Mouse (Mus musculus) bone marrow, adult 2 months (tissue): Measurements from ENCODE around the gene Hpse. TPM values are rescaled to one million over a fixed set of nuclear protein-coding genes. Genes with fewer than 3 reads are reported as not detected.
A peak's percentile ranks its signal among the peaks of the same experiment; 100 is the strongest.

Experiments
- H3K27ac ChIP-seq: fragments of 200-500 bp; 2 replicates; pipeline ENCODE4 v1.5.1; 2012; ENCODE audit warnings: low read depth, mild to moderate bottlenecking, control low read depth, inconsistent platforms, low read length; ENCODE audit not compliant: control insufficient read depth, poor library complexity, insufficient read depth
- H3K4me1 ChIP-seq: fragments of 200-500 bp; 2 replicates; pipeline ENCODE4 v1.6.1; 2011; ENCODE audit warnings: low read length; ENCODE audit not compliant: control insufficient read depth, insufficient read depth
- H3K4me3 ChIP-seq: fragments of 200-500 bp; replicated peaks from 2 replicates; pipeline ENCODE3; 2011; ENCODE audit warnings: mild to moderate bottlenecking, low read depth, low read length, control low read depth; ENCODE audit not compliant: control insufficient read depth
- CTCF ChIP-seq: fragments of 200-500 bp; IDR thresholded peaks from 2 replicates; pipeline ENCODE4 v1.5.1; 2011; ENCODE audit warnings: low read length, control low read depth; ENCODE audit not compliant: control insufficient read depth, insufficient read depth
- POLR2A ChIP-seq: fragments of 200-500 bp; IDR thresholded peaks from 2 replicates; pipeline ENCODE4 v1.6.1; 2011; ENCODE audit warnings: low read depth, mild to moderate bottlenecking, control low read depth, low read length, borderline replicate concordance; ENCODE audit not compliant: control insufficient read depth
- WGBS: fragments of 180-500 bp; shearing (Covaris S2); methylation state at CpG from one replicate; pipeline ENCODE4 v1.1.7; 2018; 5-methylcytosine and 5-hydroxymethylcytosine counted together
- polyA plus RNA-seq: library from polyadenylated mRNA; stranded (reverse); fragments of >200 nt; gene quantifications from 2 replicates; pipeline ENCODE4 v1.2.4, GENCODE M21; 2011; ENCODE audit warnings: low replicate concordance; ENCODE audit not compliant: missing spikeins, insufficient read depth, insufficient read length

The Hpse gene
- polyA plus RNA-seq, result 4.5 and 10.4 TPM in 2 replicates

- 2% methylated on average over 55 of the region's 56 CpGs for WGBS
- no peak for TF ChIP-seq CTCF
- peak; percentile 48; the same call in 1 of the 2 replicates for TF ChIP-seq POLR2A
- Histone ChIP-seq H3K4me1 (peaks cover 3% of the 10 kb centered on the region), H3K27ac (peak within 1 kb of the TSS; percentile 59), H3K4me3 (peak within 1 kb of the TSS; percentile 55)
Observed at GRCm38 (mm10) chr5:100719235-100720088, at the start of gene Hpse. TSS of gene Hpse (minus strand) at chr5:100719716.

DNA sequence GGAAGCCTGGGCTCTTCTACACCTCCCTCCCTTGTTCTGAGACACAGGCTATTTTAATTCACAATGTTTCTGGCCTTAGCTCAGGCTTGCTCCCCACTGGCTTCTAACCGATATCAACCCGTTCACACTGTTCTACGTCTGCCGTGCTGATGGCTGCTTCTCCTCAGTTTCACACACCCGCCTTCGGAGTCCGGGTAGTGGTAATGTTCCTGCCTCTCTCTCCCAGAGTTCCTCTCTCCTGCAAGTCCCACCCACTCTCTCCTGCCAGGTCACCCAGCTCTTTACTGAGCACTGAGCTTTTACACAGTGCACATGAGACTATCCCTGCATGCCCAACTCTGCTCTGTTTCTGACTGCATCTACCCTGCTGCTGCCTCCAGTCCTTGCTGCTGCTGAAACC is 46.5 kb upstream of the Hpse start:
- Histone ChIP-seq H3K27ac (no peak overlapping the region), H3K4me1 (no peaks in the 10 kb centered on the region), H3K4me3 (no peak overlapping the region)
- TF ChIP-seq POLR2A (no peak), CTCF (no peak)
- WGBS, result 93% methylated on average over 7 of the region's 7 CpGs

- H3K27ac ChIP-seq, result no peak overlapping the region
- no peak overlapping the region for H3K4me3 ChIP-seq
- TF ChIP-seq CTCF, result no peak
- no peak for TF ChIP-seq POLR2A
- no peaks in the 10 kb centered on the region for H3K4me1 ChIP-seq
- WGBS, result 88% methylated on average over 7 of the region's 7 CpGs
Observed at GRCm38 (mm10) chr5:100761736-100762135, 42.2 kb upstream of the Hpse start.

DNA sequence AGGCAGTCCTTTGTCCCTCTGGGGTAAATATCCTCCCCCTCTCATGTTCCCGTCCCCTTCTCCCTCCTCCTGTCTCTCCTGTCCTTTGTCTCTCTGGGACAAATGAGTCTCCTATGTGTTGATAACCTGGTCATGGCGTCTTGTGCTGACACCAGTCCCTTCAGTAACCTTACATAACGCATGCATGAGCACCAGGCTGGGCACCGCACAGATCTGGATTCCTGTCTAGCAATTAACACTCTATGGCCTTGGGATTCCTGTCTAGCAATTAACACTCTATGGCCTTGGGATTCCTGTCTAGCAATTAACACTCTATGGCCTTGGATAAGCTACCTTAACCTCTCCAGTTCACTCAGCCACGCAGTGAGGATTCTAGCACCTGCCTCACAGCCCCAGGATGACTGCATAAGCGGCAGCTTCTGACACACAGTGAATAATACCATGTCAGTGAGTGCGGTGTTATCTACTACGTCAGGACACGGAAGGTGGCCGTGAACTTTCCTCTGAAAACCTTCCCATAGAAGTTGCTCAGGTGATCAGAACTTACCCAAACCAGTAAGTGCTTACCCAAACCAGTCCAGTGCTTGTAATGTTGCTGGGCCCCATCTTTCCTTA is 40.6 kb upstream of the Hpse start:
- Histone ChIP-seq H3K27ac (no peak overlapping the region), H3K4me1 (no peaks in the 10 kb centered on the region)
- WGBS, result 91% methylated on average over 10 of the region's 10 CpGs

DNA sequence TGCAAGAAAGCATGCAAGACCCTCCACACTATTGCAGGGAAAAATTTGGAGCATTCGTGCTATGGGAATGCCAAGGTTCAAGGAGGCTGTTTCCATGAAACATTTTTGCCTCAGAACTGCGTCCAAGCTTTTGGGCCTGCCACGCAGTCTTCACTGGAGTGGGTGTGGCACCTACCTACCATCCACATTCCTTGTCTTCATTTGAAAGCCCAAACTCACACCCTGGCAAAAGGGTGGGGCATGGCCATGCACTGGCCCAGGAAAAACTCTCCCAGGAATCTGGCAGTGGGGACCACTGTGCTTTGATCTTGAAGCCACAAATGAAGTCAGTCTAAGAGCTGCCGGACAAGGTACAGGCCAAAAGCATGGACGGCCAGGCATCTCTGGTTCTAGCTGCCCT is 38.6 kb upstream of the Hpse start:
- Histone ChIP-seq H3K27ac (no peak overlapping the region), H3K4me1 (no peaks in the 10 kb centered on the region), H3K4me3 (no peak overlapping the region)
- TF ChIP-seq CTCF (no peak), POLR2A (no peak)
- 87% methylated on average over 5 of the region's 5 CpGs for WGBS

More for the DNA sequence above, 40.6 kb upstream of the Hpse start:
- no peak overlapping the region for H3K4me3 ChIP-seq
- TF ChIP-seq CTCF, result no peak
- TF ChIP-seq POLR2A, result no peak

DNA sequence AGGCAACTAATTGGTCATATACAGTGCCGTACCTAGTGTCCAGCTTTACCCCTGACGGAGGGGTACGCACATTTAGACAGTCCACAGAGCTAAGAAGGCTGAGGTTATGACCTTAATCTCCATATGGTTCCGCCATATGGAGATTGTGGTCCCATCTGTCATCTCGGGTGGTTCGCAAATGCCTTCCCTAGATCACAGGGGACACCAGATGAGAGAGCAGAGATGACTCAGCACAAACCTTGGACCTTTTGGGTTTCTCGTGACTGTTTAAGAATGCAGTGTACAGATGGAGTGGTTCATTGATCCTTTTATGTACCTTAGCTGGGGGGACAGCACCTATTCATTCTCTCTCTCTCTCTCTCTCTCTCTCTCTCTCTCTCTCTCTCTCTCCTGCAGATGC is 33.9 kb upstream of the Hpse start:
- no peak overlapping the region for H3K27ac ChIP-seq
- TF ChIP-seq POLR2A (no peak), CTCF (no peak)
- 37% methylated on average over 7 of the region's 7 CpGs for WGBS
- peaks cover 2% of the 10 kb centered on the region; the same call in 1 of the 2 replicates for H3K4me1 ChIP-seq
- H3K4me3 ChIP-seq, result no peak overlapping the region

DNA sequence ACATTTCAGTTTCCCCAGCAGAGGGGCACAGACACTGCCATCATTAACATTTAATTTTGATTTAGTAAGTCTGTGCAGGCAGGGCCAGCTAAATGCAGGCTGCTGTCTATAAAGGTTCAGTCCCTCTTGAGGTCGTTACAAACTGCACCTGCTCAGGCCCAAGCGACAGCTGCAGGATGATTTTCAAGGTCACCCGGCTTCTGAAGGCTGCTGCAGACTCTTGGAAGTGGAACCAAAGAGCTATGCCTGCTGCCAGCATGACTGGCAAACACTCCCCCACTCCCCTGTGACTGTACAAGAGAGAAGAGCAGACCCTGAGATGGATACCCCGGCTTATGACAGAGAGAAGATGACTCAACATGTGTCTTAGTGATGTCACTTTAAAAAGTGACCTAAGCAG is 32.1 kb upstream of the Hpse start:
- Histone ChIP-seq H3K4me3 (no peak overlapping the region), H3K27ac (peak overlapping the region; percentile 20; the same call in 1 of the 2 replicates), H3K4me1 (peaks cover 2% of the 10 kb centered on the region; the same call in 1 of the 2 replicates)
- 54% methylated on average over 4 of the region's 4 CpGs for WGBS
- no peak for TF ChIP-seq POLR2A
- no peak for TF ChIP-seq CTCF

GRCm38 (mm10) chr5:100750617-100751255 is 31.2 kb upstream of the Hpse start:
- Histone ChIP-seq H3K27ac (peak overlapping the region; percentile 34), H3K4me3 (no peak overlapping the region), H3K4me1 (peaks cover 2% of the 10 kb centered on the region; the same call in 1 of the 2 replicates)
- TF ChIP-seq POLR2A (no peak), CTCF (no peak)
- WGBS, result 12% methylated on average over 10 of the region's 10 CpGs
